Mouse (Mus musculus): ENCODE results near the gene Asic5.

Asic5 gene

DNA sequence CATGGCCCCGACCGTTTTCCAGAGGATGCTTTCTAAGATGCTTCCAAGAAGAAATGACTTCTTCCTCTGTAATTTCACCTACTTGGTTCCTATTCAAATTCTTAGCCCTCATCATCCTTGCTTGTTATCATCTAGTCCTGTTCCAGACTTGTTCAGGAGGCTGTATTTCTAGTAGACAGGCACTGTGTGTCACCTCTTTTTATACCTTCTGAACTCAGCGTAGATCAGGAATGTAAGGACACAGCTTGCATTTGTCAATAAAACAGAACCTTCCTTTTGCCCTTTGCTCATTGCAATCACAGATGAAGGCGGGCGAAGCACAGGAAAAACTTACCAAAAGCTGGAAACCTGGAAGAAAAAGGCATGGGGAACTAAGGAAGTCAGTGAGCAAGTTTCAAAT, at the start of gene Asic5:
TSS of gene Asic5 (plus strand) at position 301 of the 400 bp plus-strand sequence.
- DNase-seq: no peak

DNA sequence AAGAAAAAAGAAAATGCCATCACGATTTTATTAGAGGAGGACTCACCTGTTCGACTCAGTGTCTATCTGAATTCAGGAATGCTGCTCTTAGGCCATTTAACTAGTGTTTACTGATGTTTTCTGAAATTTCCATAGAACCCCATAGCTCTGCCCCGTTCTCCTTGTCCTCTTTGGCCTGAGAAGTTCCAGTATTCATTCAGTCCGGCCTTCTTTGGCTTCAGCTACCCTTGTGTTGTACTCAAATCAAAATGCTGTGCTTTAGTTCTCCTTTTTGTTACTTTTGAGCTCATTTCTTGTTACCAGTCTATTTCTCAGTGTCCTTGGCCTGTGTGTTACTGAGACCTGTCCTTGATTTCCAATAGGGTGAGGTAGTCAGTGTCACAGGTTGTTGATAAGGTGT, 48.7 kb upstream of the Asic5 start:
- no peak for DNase-seq

- no peak for DNase-seq
These were observed 43.2 kb upstream of the Asic5 start for GRCm38 (mm10) chr3:81938924-81939323.

DNA sequence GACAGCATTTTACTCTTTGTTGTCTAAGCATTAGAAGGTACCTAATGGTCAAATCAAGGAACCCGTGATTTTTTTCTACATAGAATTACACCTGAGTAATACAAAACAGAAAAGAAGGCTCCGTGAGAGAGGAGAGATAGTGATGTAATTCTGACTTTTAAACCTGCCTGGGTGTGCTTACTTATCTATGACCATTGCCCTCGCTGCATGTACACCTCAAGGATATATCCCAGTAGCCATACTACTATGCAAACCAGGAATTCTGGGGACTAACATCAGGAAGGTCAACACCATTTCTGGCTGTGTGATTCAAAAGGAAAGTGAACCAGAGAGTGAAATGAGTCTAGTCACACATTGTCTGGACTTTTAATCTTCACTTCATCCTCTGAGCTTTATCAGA, 39.7 kb upstream of the Asic5 start:
- no peak for DNase-seq

GRCm38 (mm10) chr3:81943097-81943496, 39.0 kb upstream of the Asic5 start:
- no peak for DNase-seq

DNA sequence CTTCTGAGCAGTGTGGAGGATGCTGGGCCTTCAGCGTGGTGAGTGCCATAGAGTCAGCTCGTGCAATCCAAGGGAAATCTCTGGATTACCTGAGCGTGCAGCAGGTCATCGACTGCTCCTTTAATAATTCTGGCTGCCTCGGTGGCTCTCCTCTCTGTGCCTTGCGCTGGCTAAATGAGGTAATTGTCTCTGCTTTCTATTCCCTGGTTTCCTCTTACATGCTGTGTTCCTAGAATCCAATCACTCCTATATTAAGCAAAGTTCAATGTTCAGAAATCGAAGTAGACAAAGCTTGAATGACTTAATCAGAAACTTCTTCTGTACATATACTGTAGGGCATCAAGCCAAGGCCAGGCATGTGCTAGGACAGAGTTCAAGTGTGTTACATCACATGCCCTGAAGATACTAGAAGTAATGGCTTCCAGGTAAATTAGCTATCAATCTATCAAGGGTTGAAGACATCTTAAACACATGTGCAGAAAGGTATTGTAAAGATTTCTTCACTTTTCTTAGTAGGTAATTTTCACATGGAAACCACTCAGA, 37.2 kb upstream of the Asic5 start:
- no peak for DNase-seq

DNA sequence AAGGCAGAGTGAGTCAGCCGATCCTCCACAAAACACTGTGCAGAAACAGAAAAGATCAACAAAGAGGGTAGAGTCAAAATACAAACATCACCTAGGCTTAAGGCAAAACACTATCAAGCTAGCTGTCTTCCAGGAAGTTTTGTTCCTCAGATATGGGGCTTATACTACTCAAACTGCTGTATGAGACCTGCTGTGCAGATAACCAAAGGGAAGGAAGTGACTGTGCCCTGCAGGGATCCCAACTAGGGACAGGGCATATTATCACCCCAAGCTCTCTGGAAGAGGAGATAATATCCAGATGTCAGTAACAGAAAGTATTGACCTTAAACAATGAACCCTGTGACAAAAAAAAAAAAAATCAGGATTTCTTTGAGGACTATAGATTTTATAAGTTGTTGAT, 33.0 kb upstream of the Asic5 start:
- DNase-seq: no peak

GRCm38 (mm10) chr3:81951785-81952184, 30.3 kb upstream of the Asic5 start:
- no peak for DNase-seq

GRCm38 (mm10) chr3:81957484-81957883, 24.6 kb upstream of the Asic5 start:
- DNase-seq: no peak

DNA sequence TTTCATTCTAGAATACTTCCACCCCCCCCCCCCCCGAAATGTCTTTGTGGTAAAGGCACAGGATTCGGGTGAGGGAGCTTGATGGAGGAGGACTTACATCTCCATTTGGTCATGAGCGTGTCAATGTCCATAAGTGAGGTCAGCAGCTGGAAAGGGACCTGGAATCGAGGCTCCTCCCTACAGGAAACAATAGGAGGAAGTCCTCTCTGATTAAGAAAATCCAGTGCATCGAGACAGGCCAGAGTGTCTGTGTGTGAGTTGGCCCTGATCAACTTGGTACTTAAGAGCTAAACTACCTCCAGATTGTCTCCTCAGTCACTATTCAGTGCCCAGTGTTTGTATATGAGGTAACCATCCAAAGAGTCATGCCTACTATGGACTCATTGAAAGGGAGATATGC, 20.8 kb upstream of the Asic5 start:
- DNase-seq: no peak

GRCm38 (mm10) chr3:81963768-81964167, 18.3 kb upstream of the Asic5 start:
- no peak for DNase-seq

DNA sequence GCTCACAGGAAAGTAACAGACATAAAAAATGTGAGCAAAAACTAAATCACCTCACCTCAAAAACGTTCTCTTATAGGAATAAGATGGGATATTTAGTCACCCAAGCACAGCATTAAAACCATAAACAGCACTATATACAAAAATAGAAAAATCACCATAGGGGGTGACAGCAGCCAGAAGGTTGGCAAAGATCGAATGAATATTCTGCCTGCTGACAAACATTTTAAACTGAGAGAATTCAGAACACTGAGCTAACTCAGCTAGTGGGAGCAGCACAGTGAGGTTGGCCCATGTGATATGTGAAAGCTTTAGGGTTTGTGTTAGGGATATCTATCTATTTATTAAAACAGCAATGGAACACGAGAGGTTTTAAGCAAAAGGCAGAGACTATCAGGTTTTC, 17.5 kb upstream of the Asic5 start:
- DNase-seq: no peak

- DNase-seq: no peak
These were observed 6.5 kb upstream of the Asic5 start for GRCm38 (mm10) chr3:81975607-81976006.

GRCm38 (mm10) chr3:81976102-81976501, 6.0 kb upstream of the Asic5 start, which contains the start of gene Tdo2:
Tdo2 (minus strand) TSS chr3:81976202.
- DNase-seq: no peak

- no peak for DNase-seq
These were observed 514 bp upstream of the Asic5 start for GRCm38 (mm10) chr3:81981576-81981975.

DNA sequence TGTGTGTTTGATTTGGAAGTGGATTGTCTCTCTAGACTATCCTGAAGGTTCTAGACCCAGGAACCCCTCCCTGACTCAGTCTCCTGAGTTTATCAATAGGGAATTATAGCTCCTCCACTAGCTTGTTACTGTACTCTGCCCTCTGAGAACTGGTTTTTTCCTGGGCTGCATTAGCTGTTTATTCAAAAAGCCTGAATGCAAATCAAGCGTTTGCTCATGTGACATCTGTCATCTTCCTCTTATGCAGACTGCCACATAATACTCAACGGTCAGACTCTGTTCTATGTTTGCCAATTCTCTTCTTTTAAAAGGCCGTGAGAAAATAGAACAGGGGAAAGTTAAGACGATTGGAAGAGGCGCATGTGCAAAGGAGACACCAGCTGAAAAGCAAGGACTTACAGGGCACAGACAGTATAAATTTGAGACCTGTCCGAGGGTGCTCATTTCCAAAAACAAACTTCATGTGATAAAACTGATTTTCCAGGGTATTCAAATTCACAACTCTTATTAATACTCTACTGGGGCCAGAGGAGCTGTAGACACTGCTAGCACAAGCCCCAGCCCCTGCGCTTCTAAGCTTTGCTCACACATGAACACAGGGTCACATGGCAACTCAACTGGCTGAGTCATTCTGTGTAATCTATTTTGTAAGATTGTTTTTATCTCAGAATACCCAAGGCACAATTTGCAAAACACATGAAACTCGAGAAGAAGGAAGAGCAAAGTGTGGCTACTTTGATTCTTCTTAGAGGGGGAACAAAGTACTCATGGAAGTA, 1.2 kb downstream of the Asic5 start:
- no peak for DNase-seq

GRCm38 (mm10) chr3:81985100-81985499, 3.0 kb downstream of the Asic5 start:
- DNase-seq: no peak

GRCm38 (mm10) chr3:81986103-81986502, 4.0 kb downstream of the Asic5 start:
- DNase-seq: no peak

GRCm38 (mm10) chr3:81987628-81988027, 5.5 kb downstream of the Asic5 start:
- DNase-seq: no peak

DNA sequence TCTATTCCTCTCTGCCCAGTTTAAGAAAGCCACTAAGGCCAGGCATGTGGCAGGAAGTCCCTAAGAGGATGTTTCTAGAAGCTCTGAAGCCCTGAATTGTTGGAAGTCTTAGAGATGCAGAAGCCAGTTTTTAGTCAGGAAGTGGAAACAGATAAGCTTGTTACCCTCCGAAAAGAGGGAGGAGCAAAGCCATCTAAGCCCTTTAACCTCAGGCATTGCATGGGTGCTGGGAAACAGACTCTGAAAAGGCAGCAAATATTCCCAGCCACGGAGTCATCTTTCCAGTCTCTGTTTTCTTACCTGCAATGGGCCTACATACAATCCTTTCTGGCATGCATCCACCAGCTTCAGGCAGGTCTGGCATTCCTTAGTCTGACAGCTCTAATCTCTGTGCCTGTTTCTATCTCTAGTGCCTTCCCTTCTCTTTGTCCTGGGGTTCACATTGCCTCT, 7.6 kb downstream of the Asic5 start:
- no peak for DNase-seq

GRCm38 (mm10) chr3:81990531-81990930, 8.4 kb downstream of the Asic5 start:
- DNase-seq: no peak

- DNase-seq: no peak
These were observed 13.3 kb downstream of the Asic5 start for GRCm38 (mm10) chr3:81995371-81995770.

DNA sequence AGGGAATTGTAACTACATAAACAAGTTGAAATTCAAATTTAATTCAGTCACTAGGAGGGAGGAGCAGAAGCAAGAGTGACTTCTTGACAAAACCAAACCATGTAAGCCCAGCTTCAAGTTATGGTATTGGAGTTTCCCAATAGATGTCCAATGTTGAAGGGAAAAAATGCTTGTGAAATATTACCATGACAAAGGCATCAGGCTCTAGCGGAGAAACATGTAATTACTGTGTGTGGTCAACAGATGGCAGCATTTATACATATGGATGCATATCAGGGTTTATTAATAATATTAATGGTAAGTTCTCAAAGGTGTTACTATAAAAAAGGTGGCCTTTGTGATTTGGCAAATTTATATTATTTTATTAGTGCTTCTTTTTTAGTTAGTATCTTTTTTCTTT, 13.9 kb downstream of the Asic5 start:
- DNase-seq: peak in 1 of 2 experiments; percentile 3

DNA sequence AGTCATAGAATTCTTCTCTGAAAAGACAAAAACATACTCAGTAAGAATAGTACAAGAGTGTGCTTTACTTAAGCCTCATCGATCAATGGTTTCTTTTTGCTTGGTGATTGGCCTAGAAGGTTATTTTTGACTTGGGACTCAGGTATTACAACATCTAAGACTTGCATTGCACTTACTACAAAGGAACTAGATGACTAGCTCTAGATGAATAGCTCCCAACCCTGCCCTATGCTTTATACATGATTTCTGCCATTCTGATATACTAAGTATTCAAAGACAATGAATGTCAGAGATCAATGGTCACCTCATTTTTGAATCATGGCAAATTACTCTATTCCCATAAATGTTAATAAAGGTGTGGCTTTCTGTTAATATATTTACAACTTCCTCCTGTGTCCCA, 24.9 kb downstream of the Asic5 start:
- no peak for DNase-seq
